Mouse (Mus musculus): Measurements from ENCODE around the gene Cma1.

- TF ChIP-seq CTCF (IDR thresholded peaks at IDR 0.05; ENCODE audit: low read depth): no peak
- TF ChIP-seq EP300 (IDR thresholded peaks at IDR 0.05; ENCODE audit: low read depth): no peak
These were observed 10.9 kb downstream of the Cma1 start for GRCm38 (mm10) chr14:55933586-55933985.

All from heart, postnatal 0 days (tissue).